Mouse (Mus musculus) adrenal gland (tissue): Measurements from ENCODE around the gene Gm44973.

Experiments
- intact Hi-C: fragments of 180-260 bp; cut with DNase I; formaldehyde crosslinking; loops from one replicate; pipeline ENCODE4 v1.15.1; 2025

Gm44973 gene

GRCm38 (mm10) chr7:5079365-5080009 is 64.2 kb downstream of the Gm44973 start:
- intact Hi-C loops, result loop anchor here (10.0 kb wide), 1 partner anchor 45 kb away; the partner anchor contains the start of gene Rasl2-9

GRCm38 (mm10) chr7:5080010-5080751 is 64.9 kb downstream of the Gm44973 start, which contains the start of gene Epn1:
Gene Epn1, plus strand, starts transcription at chr7:5080235.
- intact Hi-C loops, result no loop called here

GRCm38 (mm10) chr7:5080815-5081214 is 65.5 kb downstream of the Gm44973 start:
- intact Hi-C loops, result no loop called here

- intact Hi-C loops, result no loop called here
Measured at GRCm38 (mm10) chr7:5081241-5081640, 65.9 kb downstream of the Gm44973 start.

- intact Hi-C loops, result no loop called here
Measured at GRCm38 (mm10) chr7:5081939-5082338, 66.6 kb downstream of the Gm44973 start.
